Mouse (Mus musculus) heart, adult 2 months (tissue): ENCODE results near the gene Pml. TPM values are rescaled to one million over a fixed set of nuclear protein-coding genes. Genes with fewer than 3 reads are reported as not detected.

Experiments
- DNase-seq, 2 experiments: peaks; one replicate each; pipeline ENCODE4 v3.0.0; 2021
- H3K27ac ChIP-seq: fragments of 200-600 bp; 2 replicates; pipeline ENCODE4 v1.8.1; 2022
- H3K27me3 ChIP-seq: fragments of 200-500 bp; 2 replicates; pipeline ENCODE4 v1.6.1; 2012; ENCODE audit warnings: mild to moderate bottlenecking, low read length, inconsistent platforms, mixed read lengths; ENCODE audit not compliant: control insufficient read depth, insufficient read depth
- H3K36me3 ChIP-seq: fragments of 200-500 bp; 2 replicates; pipeline ENCODE4 v1.6.1; 2012; ENCODE audit warnings: low read length, inconsistent platforms; ENCODE audit not compliant: control insufficient read depth, insufficient read depth
- H3K4me1 ChIP-seq: fragments of 200-500 bp; 2 replicates; pipeline ENCODE4 v1.6.1; 2011; ENCODE audit warnings: low read length; ENCODE audit not compliant: control insufficient read depth, insufficient read depth
- H3K4me3 ChIP-seq: fragments of 200-600 bp; 2 replicates; pipeline ENCODE4 v1.8.1; 2022
- H3K79me2 ChIP-seq: fragments of 200-500 bp; replicated peaks from 2 replicates; pipeline ENCODE4 v1.6.1; 2012; ENCODE audit warnings: mild to moderate bottlenecking, inconsistent platforms, low read length, moderate library complexity, mixed read lengths; ENCODE audit not compliant: control insufficient read depth, insufficient read depth
- H3K9ac ChIP-seq: fragments of 200-500 bp; 2 replicates; pipeline ENCODE4 v1.6.1; 2012; ENCODE audit warnings: low read depth, mild to moderate bottlenecking, control low read depth, inconsistent platforms, low read length, mixed read lengths
- CTCF ChIP-seq: fragments of 200-600 bp; IDR thresholded peaks from 2 replicates; pipeline ENCODE4 v1.8.1; 2022; ENCODE audit warnings: antibody characterized with exemption, mild to moderate bottlenecking, moderate library complexity
- EP300 ChIP-seq: fragments of 200-500 bp; IDR thresholded peaks from 2 replicates; pipeline ENCODE4 v1.6.1; 2011; ENCODE audit warnings: low read depth, low read length, control low read depth; ENCODE audit not compliant: insufficient read depth
- POLR2A ChIP-seq: fragments of 200-500 bp; IDR thresholded peaks from 2 replicates; pipeline ENCODE4 v1.6.1; 2011; ENCODE audit warnings: mild to moderate bottlenecking, low read depth, low read length, control low read depth; ENCODE audit not compliant: insufficient read depth
- WGBS: fragments of 180-500 bp; shearing (Covaris S2); methylation state at CpG from one replicate; pipeline ENCODE4 v1.1.7; 2018; 5-methylcytosine and 5-hydroxymethylcytosine counted together
- intact Hi-C: fragments of 180-260 bp; cut with DNase I; formaldehyde crosslinking; loops from one replicate; pipeline ENCODE4 v1.15.1; 2025
- polyA plus RNA-seq: library from polyadenylated mRNA; depleted of rRNA; stranded (reverse); fragments of >200 nt; gene quantifications from 2 replicates; pipeline ENCODE4 v1.2.3, GENCODE M21; 2012
- total RNA-seq, 2 experiments: library from RNA; stranded (reverse); gene quantifications; 2 replicates each; pipeline ENCODE4 v1.2.3; 2021

Gene Pml
- total and polyA plus RNA-seq, 3 experiments, result 7.5 to 10.4 (median 8.2) TPM

- DNase-seq, result peak; percentile 37 to 41
- Histone ChIP-seq H3K79me2 (peaks cover 3% of the 10 kb centered on the region), H3K27ac (no peak overlapping the region; the same call in 1 of the 2 replicates), H3K27me3 (no peaks in the 10 kb centered on the region), H3K9ac (no peak overlapping the region), H3K36me3 (peaks cover 17% of the 10 kb centered on the region), H3K4me3 (no peak overlapping the region), H3K4me1 (peaks cover 10% of the 10 kb centered on the region)
- WGBS, result 54% methylated on average over 9 of the region's 9 CpGs
- intact Hi-C loops, result no loop called here
- no peak for TF ChIP-seq POLR2A
- no peak for TF ChIP-seq EP300
- no peak for TF ChIP-seq CTCF
These were observed 7.7 kb downstream of the Pml start for GRCm38 (mm10) chr9:58241780-58242485.

- TF ChIP-seq POLR2A (no peak), CTCF (no peak), EP300 (no peak)
- no peak overlapping the region for H3K9ac ChIP-seq
- no peak overlapping the region for H3K27ac ChIP-seq
- peaks cover 11% of the 10 kb centered on the region for H3K4me1 ChIP-seq
- H3K4me3 ChIP-seq, result no peak overlapping the region
- peaks cover 2% of the 10 kb centered on the region; the same call in 1 of the 2 replicates for H3K36me3 ChIP-seq
- H3K79me2 ChIP-seq, result peaks cover 2% of the 10 kb centered on the region; the same call in 1 of the 2 replicates
- no peaks in the 10 kb centered on the region for H3K27me3 ChIP-seq
- no peak for DNase-seq
- intact Hi-C loops, result no loop called here
- WGBS, result 95% methylated on average over 28 of the region's 28 CpGs
These were observed 15.0 kb downstream of the Pml start for GRCm38 (mm10) chr9:58234502-58235015.

- no peak overlapping the region for H3K4me3 ChIP-seq
- 25% methylated on average over 5 of the region's 5 CpGs for WGBS
- TF ChIP-seq POLR2A, result no peak
- 0 out of 2 replicates have a peak, but pooled peaks have one; percentile 17 for TF ChIP-seq EP300
- TF ChIP-seq CTCF, result no peak
- H3K79me2 ChIP-seq, result no peaks in the 10 kb centered on the region
- H3K27ac ChIP-seq, result peak overlapping the region; percentile 34
- H3K36me3 ChIP-seq, result peaks cover 2% of the 10 kb centered on the region; the same call in 1 of the 2 replicates
- H3K4me1 ChIP-seq, result peaks cover 11% of the 10 kb centered on the region
- DNase-seq, result peak in 1 of 2 experiments; percentile 44
- no peaks in the 10 kb centered on the region for H3K27me3 ChIP-seq
- H3K9ac ChIP-seq, result no peak overlapping the region
- intact Hi-C loops, result no loop called here
These were observed 17.2 kb downstream of the Pml start for GRCm38 (mm10) chr9:58232374-58232773.

GRCm38 (mm10) chr9:58231746-58232145 is 17.8 kb downstream of the Pml start:
- peak in 1 of 2 experiments; percentile 19 for DNase-seq

GRCm38 (mm10) chr9:58228777-58229466 is 20.7 kb downstream of the Pml start:
- H3K27ac ChIP-seq, result no peak overlapping the region
- intact Hi-C loops, result no loop called here

More at GRCm38 (mm10) chr9:58231746-58232145, 17.8 kb downstream of the Pml start:
- Histone ChIP-seq H3K36me3 (peaks cover 2% of the 10 kb centered on the region; the same call in 1 of the 2 replicates), H3K4me3 (no peak overlapping the region), H3K4me1 (peaks cover 11% of the 10 kb centered on the region), H3K9ac (no peak overlapping the region), H3K27ac (peak overlapping the region; percentile 34), H3K79me2 (no peaks in the 10 kb centered on the region), H3K27me3 (no peaks in the 10 kb centered on the region)
- intact Hi-C loops, result no loop called here
- TF ChIP-seq EP300 (no peak), POLR2A (no peak), CTCF (no peak)
- 53% methylated on average over 6 of the region's 6 CpGs for WGBS

More at GRCm38 (mm10) chr9:58228777-58229466, 20.7 kb downstream of the Pml start:
- no peaks in the 10 kb centered on the region for H3K79me2 ChIP-seq
- DNase-seq, result no peak
- no peak overlapping the region for H3K4me3 ChIP-seq
- no peaks in the 10 kb centered on the region for H3K27me3 ChIP-seq
- peaks cover 2% of the 10 kb centered on the region; the same call in 1 of the 2 replicates for H3K36me3 ChIP-seq
- no peak overlapping the region for H3K9ac ChIP-seq
- H3K4me1 ChIP-seq, result peaks cover 12% of the 10 kb centered on the region
- WGBS, result 97% methylated on average over 9 of the region's 9 CpGs
- TF ChIP-seq EP300, result no peak
- no peak for TF ChIP-seq CTCF
- no peak for TF ChIP-seq POLR2A
